Mouse (Mus musculus): ENCODE data around the gene Hs3st5. TPM values are rescaled to one million over a fixed set of nuclear protein-coding genes. Genes with fewer than 3 reads are reported as not detected.
"Not testable (repeated sequence)": the region's sequence is repeated elsewhere in the genome, so short reads cannot be mapped to it uniquely, and the experiment has no call there.

Gene Hs3st5
- total RNA-seq, 1 experiment from 2014 or later, result not detected

DNA sequence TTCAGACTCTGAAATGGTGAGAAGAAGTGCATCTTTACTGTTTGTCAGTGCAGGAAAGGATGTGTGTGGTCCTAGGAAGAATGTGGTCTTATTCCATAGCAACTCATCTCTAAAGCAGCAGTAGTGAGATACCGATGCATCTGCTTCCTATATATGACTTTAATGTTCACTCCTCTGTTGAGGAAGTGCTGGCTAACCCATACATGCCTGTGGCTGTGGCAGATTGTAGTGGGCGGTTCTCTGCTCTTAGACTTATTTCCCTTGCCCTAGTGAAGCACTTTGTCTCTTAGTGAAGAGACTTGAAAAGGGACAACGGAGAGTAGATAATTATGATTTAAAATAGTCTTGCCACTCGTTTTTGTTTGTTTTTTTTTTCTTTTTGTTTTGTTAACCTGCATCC, 47.4 kb downstream of the Hs3st5 start:
- ATAC-seq (replicated peaks in 1 of 2; ENCODE audit: insufficient read depth in 1 of 2, low FRiP score in 2 of 2, low TSS enrichment in 1 of 2, low read depth in 1 of 2, poor library complexity in 2 of 2, severe bottlenecking in 2 of 2), result peak; percentile 81 to 82

DNA sequence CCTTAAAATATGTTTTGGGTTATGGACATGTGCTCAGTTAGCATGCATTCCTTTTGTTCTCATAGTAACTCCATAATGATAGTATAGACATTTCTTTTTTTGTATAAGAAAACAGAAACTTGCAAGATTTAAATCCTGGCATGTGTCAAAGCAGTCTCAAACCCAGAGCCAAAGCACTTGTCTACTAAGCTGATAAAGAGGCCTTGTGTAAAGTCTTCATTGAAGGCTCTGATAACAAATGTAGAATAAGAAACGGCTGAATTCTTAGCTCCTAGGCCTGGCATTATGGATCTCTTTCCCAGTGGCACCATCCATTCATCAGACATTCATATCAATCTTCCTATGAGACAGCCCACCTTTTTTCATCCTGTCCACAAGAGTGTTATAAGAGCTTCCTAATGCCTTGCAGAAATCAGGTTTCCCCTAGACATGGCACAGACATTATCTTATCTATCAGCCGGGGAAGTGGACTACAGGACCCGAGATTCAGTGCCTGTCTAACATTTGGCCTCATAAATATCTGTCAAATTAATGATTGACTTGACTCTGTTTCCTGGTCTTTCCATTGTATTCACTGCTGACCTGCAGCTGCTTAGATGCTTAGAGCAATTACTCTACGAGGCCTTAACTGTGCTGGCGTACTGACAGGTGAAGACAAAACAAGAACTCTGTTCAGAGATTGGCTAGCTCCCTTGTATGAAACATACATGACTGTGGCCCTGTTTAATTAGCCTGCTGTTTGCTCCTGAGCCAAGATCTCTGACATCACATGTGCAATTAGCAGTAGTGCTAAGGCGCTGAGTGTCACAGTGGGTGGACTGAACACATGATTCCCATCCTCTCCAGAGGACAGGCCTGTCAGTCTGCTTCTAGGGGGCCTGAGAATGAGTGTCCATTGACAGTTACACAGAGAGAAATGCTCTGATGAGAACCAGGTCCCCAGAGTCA, 48.6 kb downstream of the Hs3st5 start:
- ATAC-seq (replicated peaks in 1 of 2; ENCODE audit: insufficient read depth in 1 of 2, low FRiP score in 2 of 2, low TSS enrichment in 1 of 2, low read depth in 1 of 2, poor library complexity in 2 of 2, severe bottlenecking in 2 of 2), result no peak

DNA sequence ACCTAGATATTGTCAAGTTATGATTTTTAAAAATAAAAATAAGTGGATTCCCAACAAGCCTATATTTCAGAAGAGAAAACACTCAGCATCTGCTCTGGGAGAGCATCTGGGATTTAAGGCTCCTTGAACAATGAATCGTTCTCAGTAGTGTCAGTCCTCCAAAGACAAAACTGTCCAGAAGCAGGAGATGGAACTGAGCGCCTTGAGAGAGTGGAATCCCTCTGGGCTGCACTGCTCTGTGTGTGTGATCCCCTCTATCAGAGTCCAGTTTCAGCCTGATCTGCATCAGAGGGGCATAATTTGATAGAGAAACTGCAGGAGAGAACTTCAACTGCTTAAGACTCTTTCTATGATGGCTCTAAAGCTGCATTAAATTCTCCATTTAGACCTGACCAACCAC, 49.5 kb downstream of the Hs3st5 start:
- ATAC-seq (replicated peaks in 1 of 2; ENCODE audit: insufficient read depth in 1 of 2, low FRiP score in 2 of 2, low TSS enrichment in 1 of 2, low read depth in 1 of 2, poor library complexity in 2 of 2, severe bottlenecking in 2 of 2), result no peak

DNA sequence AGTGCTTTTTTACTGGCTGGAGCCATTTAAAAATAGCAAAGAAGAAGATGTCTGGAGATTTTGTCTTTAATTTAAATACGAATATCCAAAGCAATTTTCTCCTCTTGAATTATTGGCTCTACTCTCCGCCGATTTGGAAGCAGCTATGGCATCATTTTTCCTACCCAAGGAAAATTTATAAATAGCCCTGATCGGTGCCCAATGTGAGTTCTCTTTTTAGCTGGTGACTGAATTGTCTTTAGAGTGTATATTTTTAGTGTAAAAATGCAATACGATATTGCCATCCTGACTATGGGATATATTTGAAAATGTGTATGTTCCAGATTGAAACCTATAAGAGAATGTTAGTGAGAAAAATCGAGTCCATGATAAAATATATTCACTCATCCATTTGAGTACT, 51.1 kb downstream of the Hs3st5 start:
- ATAC-seq (replicated peaks in 1 of 2; ENCODE audit: insufficient read depth in 1 of 2, low FRiP score in 2 of 2, low TSS enrichment in 1 of 2, low read depth in 1 of 2, poor library complexity in 2 of 2, severe bottlenecking in 2 of 2), result no peak

DNA sequence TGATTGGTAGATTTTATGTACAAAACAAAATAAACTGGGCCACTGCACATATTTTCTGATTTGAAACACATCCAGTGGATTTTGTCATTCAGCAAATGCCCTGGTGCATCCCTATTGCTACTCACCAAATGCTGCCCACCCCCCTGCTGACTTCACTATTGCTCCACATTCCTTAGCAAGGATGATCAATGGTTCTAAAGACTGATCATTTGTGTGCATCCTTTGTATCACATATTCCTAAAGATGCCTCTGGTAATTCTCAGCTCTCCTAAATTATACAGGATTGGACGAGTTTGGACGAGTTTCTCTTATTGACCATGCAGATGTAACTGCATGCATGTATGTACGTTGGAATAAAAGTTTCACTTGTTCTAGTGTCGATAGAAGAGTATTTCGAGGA, 52.1 kb downstream of the Hs3st5 start:
- no peak for ATAC-seq (replicated peaks in 1 of 2; ENCODE audit: insufficient read depth in 1 of 2, low FRiP score in 2 of 2, low TSS enrichment in 1 of 2, low read depth in 1 of 2, poor library complexity in 2 of 2, severe bottlenecking in 2 of 2)

DNA sequence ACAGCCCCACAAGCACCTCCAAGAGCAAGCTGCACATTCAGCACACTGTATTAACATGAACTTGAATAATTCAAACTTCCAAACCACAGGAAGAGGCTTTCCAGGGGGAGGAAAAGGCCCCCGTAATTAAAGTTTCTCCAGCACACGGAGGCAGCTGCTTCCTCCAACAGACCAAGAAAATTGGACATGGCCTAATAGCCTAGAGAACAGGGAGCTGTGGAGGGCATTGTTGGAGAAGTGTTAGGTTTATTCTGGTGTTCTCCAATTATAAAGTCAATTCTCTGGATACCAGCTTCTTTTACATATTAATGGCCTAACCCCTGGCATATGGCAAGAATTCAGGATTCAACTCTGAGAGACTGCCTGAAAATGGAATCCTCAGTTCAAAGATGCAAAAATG, 60.6 kb downstream of the Hs3st5 start:
- ATAC-seq (replicated peaks in 1 of 2; ENCODE audit: insufficient read depth in 1 of 2, low FRiP score in 2 of 2, low TSS enrichment in 1 of 2, low read depth in 1 of 2, poor library complexity in 2 of 2, severe bottlenecking in 2 of 2), result no peak

DNA sequence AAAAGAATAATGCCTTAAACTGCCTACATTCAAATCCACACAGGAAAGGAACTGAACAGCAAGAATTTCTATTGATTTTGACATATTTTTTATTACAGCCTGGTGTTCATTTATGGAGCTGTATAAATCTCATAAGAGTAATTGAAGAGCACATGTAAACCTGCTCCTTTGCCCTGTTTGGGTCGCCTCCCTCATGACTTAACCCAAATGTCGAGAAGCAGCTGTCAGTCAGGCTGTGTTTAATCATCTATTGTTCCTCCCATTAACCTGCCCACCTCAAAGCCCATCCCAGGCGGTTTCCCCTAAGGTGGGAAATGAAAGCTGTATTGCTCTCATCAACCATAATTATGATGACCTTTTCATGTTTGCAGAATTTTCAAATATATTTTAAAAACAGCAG, 65.9 kb downstream of the Hs3st5 start:
- ATAC-seq (replicated peaks in 1 of 2; ENCODE audit: insufficient read depth in 1 of 2, low FRiP score in 2 of 2, low TSS enrichment in 1 of 2, low read depth in 1 of 2, poor library complexity in 2 of 2, severe bottlenecking in 2 of 2), result no peak

DNA sequence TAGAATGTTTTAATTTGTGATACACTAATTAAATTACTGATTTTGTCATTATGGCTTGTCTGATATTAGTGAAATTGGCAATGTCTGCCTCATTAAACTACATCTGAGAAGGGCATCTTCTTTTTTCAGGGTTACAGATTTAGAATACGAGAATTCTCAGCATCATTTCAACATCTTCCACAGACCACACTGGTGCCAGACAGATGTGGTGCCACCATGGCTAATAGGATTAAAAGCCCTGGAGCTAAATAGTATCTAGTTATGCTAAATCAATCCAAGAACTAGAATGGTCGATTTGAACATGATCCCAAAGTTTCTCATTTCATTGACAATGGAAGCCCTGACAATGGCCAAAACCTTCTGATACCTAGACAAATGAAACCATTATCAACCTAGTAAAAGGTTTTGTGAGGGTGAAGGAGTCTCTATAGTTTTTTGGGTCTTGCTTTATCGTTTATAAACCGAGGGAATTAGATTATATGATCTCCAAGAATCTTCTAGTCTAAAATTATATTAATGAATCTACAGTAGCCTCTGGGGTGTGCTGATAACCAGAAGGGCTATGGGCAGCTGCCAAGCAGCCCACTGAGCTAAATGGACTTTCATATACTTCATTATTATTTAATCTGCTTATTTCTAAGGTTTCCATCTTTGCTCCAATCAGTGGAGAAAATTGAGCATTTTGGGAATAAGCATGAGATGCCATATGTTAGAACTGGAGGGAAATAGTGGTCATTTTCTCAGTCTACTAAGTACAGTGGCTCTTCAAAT, 71.9 kb downstream of the Hs3st5 start:
- ATAC-seq (replicated peaks in 1 of 2; ENCODE audit: insufficient read depth in 1 of 2, low FRiP score in 2 of 2, low TSS enrichment in 1 of 2, low read depth in 1 of 2, poor library complexity in 2 of 2, severe bottlenecking in 2 of 2), result no peak

DNA sequence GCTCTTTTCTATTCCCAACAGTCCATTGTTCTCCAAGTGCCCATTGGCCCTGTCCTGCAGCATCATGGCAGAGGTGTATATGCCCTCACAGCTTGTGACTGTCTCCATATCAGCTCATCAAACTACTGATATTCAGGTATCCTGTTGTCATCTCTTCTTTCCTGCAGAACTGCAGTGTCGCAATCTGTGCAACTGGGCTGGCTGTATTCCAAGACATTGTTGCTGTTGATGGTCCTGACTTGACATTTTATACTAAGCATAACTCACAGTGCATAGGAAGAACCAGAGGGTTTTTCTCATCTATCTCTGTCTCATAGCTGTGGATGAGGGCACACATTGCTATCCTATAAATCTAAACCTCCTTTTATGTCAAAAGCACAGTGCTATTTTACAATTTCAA, 103.8 kb downstream of the Hs3st5 start:
- ATAC-seq (replicated peaks in 1 of 2; ENCODE audit: insufficient read depth in 1 of 2, low FRiP score in 2 of 2, low TSS enrichment in 1 of 2, low read depth in 1 of 2, poor library complexity in 2 of 2, severe bottlenecking in 2 of 2), result no peak

DNA sequence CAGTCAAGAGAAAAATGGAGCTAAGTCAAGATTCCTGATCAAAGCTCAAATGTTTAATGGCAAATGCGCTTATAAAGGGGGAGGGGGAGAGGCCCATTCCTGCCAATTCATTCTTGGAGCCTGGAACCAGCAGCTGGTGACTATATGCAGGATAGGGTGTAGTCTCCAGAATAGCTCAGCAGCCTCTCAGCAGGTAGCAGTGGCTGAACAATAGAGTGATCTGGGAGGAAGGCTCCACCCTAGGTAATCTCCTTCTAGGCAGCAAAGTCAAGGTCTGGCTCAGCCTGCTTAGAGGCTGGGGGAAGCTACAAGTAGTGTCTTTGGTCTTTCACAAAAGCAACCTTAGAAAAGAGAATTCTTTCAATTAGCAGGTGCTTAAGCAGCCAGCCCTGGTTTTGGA, 104.8 kb downstream of the Hs3st5 start:
- not testable (repeated sequence) for ATAC-seq (replicated peaks in 1 of 2; ENCODE audit: insufficient read depth in 1 of 2, low FRiP score in 2 of 2, low TSS enrichment in 1 of 2, low read depth in 1 of 2, poor library complexity in 2 of 2, severe bottlenecking in 2 of 2)

DNA sequence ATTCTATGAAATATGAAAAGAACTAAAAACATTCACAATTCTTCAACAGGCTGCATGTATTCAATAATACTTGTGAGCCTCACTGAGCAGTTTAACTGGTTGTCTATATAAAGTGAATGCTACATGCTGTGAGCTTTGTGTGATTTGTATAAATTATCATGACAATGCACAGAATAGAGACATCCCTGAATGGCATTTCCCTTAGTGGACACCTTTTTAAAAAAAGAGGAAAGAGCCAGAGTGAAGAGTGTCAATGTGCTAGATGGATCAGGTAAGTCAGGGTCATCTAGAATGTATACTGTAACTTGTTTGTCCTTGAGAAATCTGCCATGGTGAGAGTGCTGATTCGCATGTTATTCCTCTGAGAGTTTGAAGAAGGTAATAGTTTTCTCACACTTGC, 116.4 kb downstream of the Hs3st5 start:
- no peak for ATAC-seq (replicated peaks in 1 of 2; ENCODE audit: insufficient read depth in 1 of 2, low FRiP score in 2 of 2, low TSS enrichment in 1 of 2, low read depth in 1 of 2, poor library complexity in 2 of 2, severe bottlenecking in 2 of 2)

DNA sequence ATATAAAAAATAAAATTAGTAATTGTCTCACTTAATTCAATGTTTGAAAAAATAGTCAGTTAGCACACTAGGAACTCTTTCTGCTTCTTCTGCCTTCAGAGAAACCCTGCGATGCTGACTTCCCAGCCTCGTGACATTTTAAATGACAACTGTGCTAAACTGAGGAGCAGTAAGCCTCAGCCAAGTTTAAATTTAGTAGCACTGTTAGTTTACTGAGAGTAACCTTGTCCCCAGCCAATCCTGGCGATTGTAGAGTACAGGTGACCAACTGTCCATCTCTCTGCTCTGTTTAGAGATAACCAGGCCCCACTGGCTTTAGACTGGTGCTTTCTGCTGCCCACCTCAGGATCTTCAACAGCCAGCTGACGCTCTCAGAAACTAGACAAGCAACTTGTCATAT, 121.3 kb downstream of the Hs3st5 start:
- no peak for ATAC-seq (replicated peaks in 1 of 2; ENCODE audit: insufficient read depth in 1 of 2, low FRiP score in 2 of 2, low TSS enrichment in 1 of 2, low read depth in 1 of 2, poor library complexity in 2 of 2, severe bottlenecking in 2 of 2)

DNA sequence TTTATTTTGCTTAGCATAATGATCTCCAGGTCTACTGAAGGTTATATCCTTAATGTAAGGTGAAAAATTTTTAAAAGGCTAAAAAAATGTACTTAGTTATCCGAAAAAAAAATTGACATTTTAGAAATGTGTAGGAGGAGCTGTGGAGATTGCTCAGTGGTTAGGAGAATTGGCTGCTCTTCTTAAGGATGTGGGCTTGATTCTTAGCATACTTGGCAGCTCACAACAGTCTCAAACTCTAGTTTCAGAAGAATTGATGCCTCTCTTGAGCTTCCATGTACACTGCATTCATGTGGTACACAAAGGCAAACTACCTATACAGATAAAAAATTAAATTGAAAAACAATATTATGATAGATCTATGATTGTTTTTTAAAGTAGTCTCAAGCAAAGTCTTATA, 125.1 kb downstream of the Hs3st5 start:
- ATAC-seq (replicated peaks in 1 of 2; ENCODE audit: insufficient read depth in 1 of 2, low FRiP score in 2 of 2, low TSS enrichment in 1 of 2, low read depth in 1 of 2, poor library complexity in 2 of 2, severe bottlenecking in 2 of 2), result no peak

DNA sequence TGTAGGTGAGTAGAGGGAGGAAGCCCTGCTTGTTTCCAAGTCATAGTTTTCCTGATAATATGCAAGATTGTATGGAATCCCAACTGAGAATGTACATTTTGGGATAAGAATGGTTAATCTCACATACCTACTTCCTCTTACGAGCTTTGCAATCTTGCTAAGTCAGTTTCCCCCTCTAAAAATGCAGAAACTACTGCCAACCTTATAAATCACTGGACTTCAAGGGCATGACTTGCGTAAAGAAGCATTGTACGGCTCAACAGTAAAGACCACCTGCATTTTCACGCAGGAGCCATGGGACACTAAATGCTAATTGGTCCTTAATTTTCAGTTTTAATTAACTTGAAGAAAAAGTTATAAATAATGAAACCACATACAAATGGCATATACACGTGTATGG, 144.0 kb downstream of the Hs3st5 start:
- ATAC-seq (replicated peaks in 1 of 2; ENCODE audit: insufficient read depth in 1 of 2, low FRiP score in 2 of 2, low TSS enrichment in 1 of 2, low read depth in 1 of 2, poor library complexity in 2 of 2, severe bottlenecking in 2 of 2), result peak; percentile 94

DNA sequence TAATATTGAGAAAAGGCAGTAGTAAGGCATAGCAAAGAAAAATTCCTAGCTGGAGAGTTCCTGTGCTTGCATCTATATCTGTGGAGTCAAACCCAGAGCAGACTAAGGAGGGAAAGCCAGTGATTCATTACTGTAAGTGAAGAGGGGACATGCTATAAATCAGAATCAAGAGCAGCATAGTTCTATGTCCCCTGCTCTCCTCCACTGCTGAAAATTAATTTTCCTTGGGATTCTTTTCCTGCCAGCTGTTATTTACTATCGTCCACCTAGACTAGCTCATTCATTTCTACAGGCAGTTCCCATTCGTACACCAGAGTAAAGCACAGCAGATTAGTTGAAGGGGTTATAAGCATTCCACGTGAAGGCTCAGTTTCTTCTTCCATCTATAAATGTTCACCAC, 207.4 kb downstream of the Hs3st5 start:
- no peak for ATAC-seq (replicated peaks in 1 of 2; ENCODE audit: insufficient read depth in 1 of 2, low FRiP score in 2 of 2, low TSS enrichment in 1 of 2, low read depth in 1 of 2, poor library complexity in 2 of 2, severe bottlenecking in 2 of 2)

DNA sequence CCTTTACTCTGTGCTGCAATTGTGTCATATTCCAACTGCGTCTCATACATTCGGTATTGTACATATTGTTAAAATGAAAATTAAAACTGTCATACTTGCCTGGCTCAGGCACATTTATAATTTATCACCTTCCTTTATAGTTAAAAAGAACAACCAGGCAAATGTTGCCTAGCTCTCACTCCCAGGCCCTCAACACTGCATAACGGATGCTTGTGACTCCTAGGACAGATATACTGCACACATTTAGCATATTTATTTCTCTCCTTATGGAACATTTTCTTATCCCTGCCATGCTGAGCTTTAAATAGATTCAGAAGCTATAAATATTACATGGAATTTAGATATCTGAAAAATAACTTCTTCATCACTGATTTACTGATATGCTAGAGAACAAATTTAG, 219.6 kb downstream of the Hs3st5 start:
- ATAC-seq (replicated peaks in 1 of 2; ENCODE audit: insufficient read depth in 1 of 2, low FRiP score in 2 of 2, low TSS enrichment in 1 of 2, low read depth in 1 of 2, poor library complexity in 2 of 2, severe bottlenecking in 2 of 2), result no peak

DNA sequence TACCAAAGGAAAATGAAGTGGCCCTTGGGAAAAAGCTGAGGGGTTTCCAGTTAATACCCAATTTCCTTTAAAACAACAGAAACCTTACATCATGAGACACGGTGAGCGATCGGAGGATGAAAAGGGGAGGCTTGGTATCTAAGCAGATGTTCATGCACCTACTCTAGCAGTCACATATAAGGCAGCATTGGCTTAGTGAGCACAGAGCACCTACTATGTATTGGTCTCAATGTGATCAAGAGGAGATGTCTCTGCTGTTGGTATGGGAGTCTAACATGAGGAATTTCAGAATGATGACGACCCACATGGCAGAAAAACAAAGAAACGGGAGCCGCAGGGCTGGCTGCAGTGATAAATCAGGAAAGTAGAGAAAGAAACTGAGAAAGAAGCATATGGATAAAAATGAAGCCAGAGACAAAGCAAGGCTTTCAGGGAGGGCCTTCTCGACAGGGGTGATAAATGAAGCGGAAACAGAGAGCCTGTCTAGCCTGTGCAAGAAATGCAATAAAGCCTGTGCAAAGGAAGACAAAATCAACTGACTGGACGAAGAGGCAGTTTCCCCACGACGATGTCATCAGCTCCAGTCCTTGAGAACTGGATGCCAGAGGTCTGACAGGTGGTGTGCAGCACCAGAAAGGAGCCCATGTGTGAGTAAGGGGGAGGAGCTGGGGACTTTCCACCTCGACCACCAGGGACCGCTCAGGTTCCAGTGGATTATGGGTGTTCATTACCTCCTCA, 222.9 kb downstream of the Hs3st5 start:
- ATAC-seq (replicated peaks in 1 of 2; ENCODE audit: insufficient read depth in 1 of 2, low FRiP score in 2 of 2, low TSS enrichment in 1 of 2, low read depth in 1 of 2, poor library complexity in 2 of 2, severe bottlenecking in 2 of 2), result no peak

DNA sequence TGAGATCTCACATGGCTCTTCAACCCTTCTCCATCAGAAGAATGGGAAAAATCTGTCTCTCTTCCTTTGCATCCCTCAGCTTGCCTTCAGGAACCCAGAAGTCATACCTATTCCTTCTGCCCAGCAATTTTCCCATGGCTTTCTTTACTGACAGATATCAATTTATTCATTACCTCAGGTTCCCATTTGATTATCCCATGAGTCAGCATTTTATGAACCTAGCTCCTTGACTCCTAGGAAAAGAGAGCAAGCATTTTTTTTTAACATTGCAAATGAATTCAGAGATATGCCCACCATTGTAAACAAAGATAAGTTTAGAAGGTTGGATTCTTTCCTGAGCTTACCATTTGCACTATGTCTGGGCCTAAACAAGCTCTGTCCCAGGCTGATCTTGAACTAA, 232.8 kb downstream of the Hs3st5 start:
- no peak for ATAC-seq (replicated peaks in 1 of 2; ENCODE audit: insufficient read depth in 1 of 2, low FRiP score in 2 of 2, low TSS enrichment in 1 of 2, low read depth in 1 of 2, poor library complexity in 2 of 2, severe bottlenecking in 2 of 2)

All from hematopoietic stem cell, adult 5-6 weeks (primary cell).